Mouse (Mus musculus) hindbrain, embryonic 15.5 days (tissue): ENCODE data around the gene Olfr522. TPM values are rescaled to one million over a fixed set of nuclear protein-coding genes. Genes with fewer than 3 reads are reported as not detected.

Experiments
- ATAC-seq: fragments of 200-750 bp; cut with Nextera tagmentation; 2 replicates; pipeline ENCODE4 v1.8.0; 2017; ENCODE audit warnings: low read depth, moderate number of reproducible peaks, moderate TSS enrichment; ENCODE audit not compliant: low FRiP score
- H3K27ac ChIP-seq: fragments of 300-500 bp; sonication (generic); replicated peaks from 2 replicates; pipeline ENCODE4 v1.5.1; 2015; ENCODE audit warnings: mild to moderate bottlenecking, inconsistent platforms
- H3K27me3 ChIP-seq: fragments of 300-500 bp; sonication (generic); 2 replicates; pipeline ENCODE4 v1.6.1; 2015; ENCODE audit warnings: control low read depth, inconsistent platforms
- H3K36me3 ChIP-seq: fragments of 300-500 bp; sonication (generic); 2 replicates; pipeline ENCODE4 v1.6.1; 2015; ENCODE audit warnings: control low read depth, inconsistent platforms
- H3K4me1 ChIP-seq: fragments of 300-500 bp; sonication (generic); replicated peaks from 2 replicates; pipeline ENCODE4 v1.6.1; 2015; ENCODE audit warnings: control low read depth, inconsistent platforms
- H3K4me2 ChIP-seq: fragments of 300-500 bp; sonication (generic); 2 replicates; pipeline ENCODE4 v1.6.1; 2015; ENCODE audit warnings: moderate library complexity, mild to moderate bottlenecking, inconsistent platforms
- H3K4me3 ChIP-seq: fragments of 300-500 bp; sonication (generic); 2 replicates; pipeline ENCODE4 v1.5.1; 2015; ENCODE audit warnings: mild to moderate bottlenecking, inconsistent platforms
- H3K9ac ChIP-seq: fragments of 300-500 bp; sonication (generic); 2 replicates; pipeline ENCODE4 v1.6.1; 2015; ENCODE audit warnings: inconsistent platforms
- H3K9me3 ChIP-seq: fragments of 300-500 bp; sonication (generic); 2 replicates; pipeline ENCODE4 v1.6.1; 2016; ENCODE audit warnings: control low read depth, inconsistent platforms
- WGBS: fragments of 180-500 bp; shearing (Covaris S2); methylation state at CpG from one replicate; pipeline ENCODE4 v1.1.7; 2015; 5-methylcytosine and 5-hydroxymethylcytosine counted together
- polyA plus RNA-seq: library from polyadenylated mRNA; unstranded; fragments of >200 nt; fragmentation: Nextera tagmentation; extraction: Ambion mirVana; gene quantifications from 2 replicates; pipeline ENCODE4 v1.2.1, GENCODE M21; 2015

Olfr522 gene
- polyA plus RNA-seq, 1 experiment from 2014 or later = not detected

- Histone ChIP-seq H3K27me3 (no peaks in the 10 kb centered on the region), H3K4me1 (peaks cover 10% of the 10 kb centered on the region; the same call in 1 of the 2 replicates), H3K9me3 (no peaks in the 10 kb centered on the region), H3K4me2 (no peak overlapping the region), H3K27ac (no peak overlapping the region), H3K36me3 (0 out of 2 replicates have a peak, but pooled peaks cover 10% of the 10 kb centered on the region), H3K4me3 (no peak overlapping the region), H3K9ac (no peak overlapping the region)
- no peak for ATAC-seq
- WGBS = 81% methylated on average over 3 of the region's 3 CpGs
These were observed 37.6 kb downstream of the Olfr522 start for GRCm38 (mm10) chr7:140126934-140127333.

DNA sequence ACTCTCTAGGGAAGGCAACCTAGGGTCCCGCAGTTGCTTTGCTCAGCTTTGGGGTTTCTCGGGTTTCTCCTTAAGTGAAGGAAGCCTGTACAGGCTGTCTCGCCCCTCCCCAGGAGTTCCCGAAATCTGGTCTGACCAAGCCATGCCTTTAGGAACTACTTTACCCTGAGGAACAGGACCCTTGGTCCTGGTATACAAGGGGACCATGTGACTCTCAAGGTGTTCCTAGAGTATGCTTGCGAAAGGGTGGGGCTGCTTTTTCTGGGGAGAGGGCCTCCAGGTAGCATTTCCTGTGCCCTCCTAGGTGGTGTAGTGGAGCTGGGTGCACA lies 38.6 kb downstream of the Olfr522 start:
- peak overlapping the region; percentile 55 for H3K4me3 ChIP-seq
- no peak overlapping the region for H3K27ac ChIP-seq
- H3K9me3 ChIP-seq = no peaks in the 10 kb centered on the region
- no peaks in the 10 kb centered on the region for H3K27me3 ChIP-seq
- H3K4me2 ChIP-seq = peak overlapping the region; percentile 76
- peaks cover 10% of the 10 kb centered on the region; the same call in 1 of the 2 replicates for H3K4me1 ChIP-seq
- no peak for ATAC-seq
- 0 out of 2 replicates have a peak, but pooled peaks cover 10% of the 10 kb centered on the region for H3K36me3 ChIP-seq
- 13% methylated on average over 5 of the region's 5 CpGs for WGBS
- peak overlapping the region; percentile 61 for H3K9ac ChIP-seq

DNA sequence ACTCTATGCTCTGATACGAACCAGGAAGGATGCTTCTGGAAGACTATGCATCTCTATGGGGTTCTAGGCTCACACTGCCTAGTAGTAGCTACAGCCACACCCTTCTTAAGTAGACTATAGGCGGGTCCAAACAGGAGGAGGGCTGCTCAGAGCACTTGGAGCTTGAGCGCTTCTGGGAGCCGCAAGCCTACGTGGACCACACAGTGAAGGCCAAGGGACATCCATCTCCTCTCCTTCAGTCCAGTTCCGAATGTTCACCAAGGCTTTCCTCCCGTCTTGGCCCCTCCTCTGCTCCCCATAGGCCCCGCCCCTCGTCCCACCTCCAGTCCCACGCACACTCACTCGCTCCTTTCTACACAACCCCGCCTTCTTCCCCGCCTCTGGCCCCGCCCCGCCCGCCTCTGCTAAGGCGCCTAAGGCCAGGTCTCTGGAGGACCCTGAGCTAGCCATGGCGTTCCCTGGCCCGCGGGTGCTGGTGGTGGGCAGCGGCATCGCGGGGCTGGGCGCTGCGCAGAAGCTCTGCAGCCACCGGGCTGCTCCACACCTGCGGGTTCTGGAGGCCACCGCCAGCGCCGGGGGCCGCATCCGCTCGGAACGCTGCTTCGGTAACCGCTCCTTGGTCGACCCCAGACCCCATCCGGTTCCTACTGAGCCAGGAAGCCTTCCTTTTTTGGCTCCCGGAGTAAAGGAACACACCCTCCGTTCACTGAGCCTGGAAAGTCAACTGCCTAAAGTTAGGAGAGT lies 39.1 kb downstream of the Olfr522 start:
- Histone ChIP-seq H3K36me3 (0 out of 2 replicates have a peak, but pooled peaks cover 6% of the 10 kb centered on the region), H3K27me3 (no peaks in the 10 kb centered on the region), H3K9me3 (no peaks in the 10 kb centered on the region), H3K27ac (0 out of 2 replicates have a peak overlapping the region, but pooled peaks have one; percentile 6), H3K4me2 (peak overlapping the region; percentile 76), H3K4me3 (peak overlapping the region; percentile 55), H3K4me1 (peaks cover 10% of the 10 kb centered on the region; the same call in 1 of the 2 replicates), H3K9ac (peak overlapping the region; percentile 61)
- WGBS = 2% methylated on average over 40 of the region's 40 CpGs
- ATAC-seq = peak; percentile 97

GRCm38 (mm10) chr7:140124382-140124781 lies 40.2 kb downstream of the Olfr522 start:
- Histone ChIP-seq H3K4me3 (no peak overlapping the region), H3K27ac (no peak overlapping the region), H3K27me3 (no peaks in the 10 kb centered on the region), H3K36me3 (no peaks in the 10 kb centered on the region), H3K4me1 (peaks cover 10% of the 10 kb centered on the region; the same call in 1 of the 2 replicates), H3K9ac (no peak overlapping the region), H3K9me3 (no peaks in the 10 kb centered on the region), H3K4me2 (no peak overlapping the region)
- WGBS = 93% methylated on average over 1 of the region's 1 CpGs
- no peak for ATAC-seq

- no peaks in the 10 kb centered on the region for H3K36me3 ChIP-seq
- no peak overlapping the region for H3K4me2 ChIP-seq
- no peaks in the 10 kb centered on the region for H3K27me3 ChIP-seq
- WGBS = 41% methylated on average over 4 of the region's 4 CpGs
- H3K27ac ChIP-seq = no peak overlapping the region
- peaks cover 10% of the 10 kb centered on the region; the same call in 1 of the 2 replicates for H3K4me1 ChIP-seq
- no peak for ATAC-seq
- H3K9me3 ChIP-seq = no peaks in the 10 kb centered on the region
- H3K4me3 ChIP-seq = no peak overlapping the region
- H3K9ac ChIP-seq = no peak overlapping the region
These were observed 41.8 kb downstream of the Olfr522 start for GRCm38 (mm10) chr7:140122765-140123164.

- Histone ChIP-seq H3K36me3 (no peaks in the 10 kb centered on the region), H3K4me2 (no peak overlapping the region), H3K4me3 (no peak overlapping the region), H3K27ac (no peak overlapping the region), H3K9ac (no peak overlapping the region), H3K4me1 (peaks cover 20% of the 10 kb centered on the region), H3K9me3 (no peaks in the 10 kb centered on the region), H3K27me3 (no peaks in the 10 kb centered on the region)
- WGBS = 71% methylated on average over 13 of the region's 13 CpGs
- ATAC-seq = no peak
These were observed 43.1 kb downstream of the Olfr522 start for GRCm38 (mm10) chr7:140121338-140121910.

- H3K27me3 ChIP-seq = no peaks in the 10 kb centered on the region
- H3K4me3 ChIP-seq = no peak overlapping the region
- H3K36me3 ChIP-seq = no peaks in the 10 kb centered on the region
- H3K27ac ChIP-seq = no peak overlapping the region
- no peaks in the 10 kb centered on the region for H3K9me3 ChIP-seq
- H3K4me2 ChIP-seq = no peak overlapping the region
- no peak overlapping the region for H3K9ac ChIP-seq
- no peak for ATAC-seq
- H3K4me1 ChIP-seq = peaks cover 19% of the 10 kb centered on the region
- 87% methylated on average over 2 of the region's 2 CpGs for WGBS
These were observed 44.1 kb downstream of the Olfr522 start for GRCm38 (mm10) chr7:140120484-140120883.

- no peaks in the 10 kb centered on the region for H3K9me3 ChIP-seq
- no peaks in the 10 kb centered on the region for H3K27me3 ChIP-seq
- peaks cover 9% of the 10 kb centered on the region for H3K36me3 ChIP-seq
- 4% methylated on average over 28 of the region's 28 CpGs for WGBS
- peak within 1 kb of the TSS; percentile 90 for H3K9ac ChIP-seq
- peak within 1 kb of the TSS; percentile 90 for H3K4me3 ChIP-seq
- ATAC-seq = peak; percentile 94
- H3K4me2 ChIP-seq = peak within 1 kb of the TSS; percentile 83
- peak within 1 kb of the TSS; percentile 91 for H3K27ac ChIP-seq
- peaks cover 16% of the 10 kb centered on the region for H3K4me1 ChIP-seq
These were observed 48.1 kb downstream of the Olfr522 start, which contains the start of gene Echs1 for GRCm38 (mm10) chr7:140116329-140117054. Gene Echs1, minus strand, starts transcription at chr7:140116476.

DNA sequence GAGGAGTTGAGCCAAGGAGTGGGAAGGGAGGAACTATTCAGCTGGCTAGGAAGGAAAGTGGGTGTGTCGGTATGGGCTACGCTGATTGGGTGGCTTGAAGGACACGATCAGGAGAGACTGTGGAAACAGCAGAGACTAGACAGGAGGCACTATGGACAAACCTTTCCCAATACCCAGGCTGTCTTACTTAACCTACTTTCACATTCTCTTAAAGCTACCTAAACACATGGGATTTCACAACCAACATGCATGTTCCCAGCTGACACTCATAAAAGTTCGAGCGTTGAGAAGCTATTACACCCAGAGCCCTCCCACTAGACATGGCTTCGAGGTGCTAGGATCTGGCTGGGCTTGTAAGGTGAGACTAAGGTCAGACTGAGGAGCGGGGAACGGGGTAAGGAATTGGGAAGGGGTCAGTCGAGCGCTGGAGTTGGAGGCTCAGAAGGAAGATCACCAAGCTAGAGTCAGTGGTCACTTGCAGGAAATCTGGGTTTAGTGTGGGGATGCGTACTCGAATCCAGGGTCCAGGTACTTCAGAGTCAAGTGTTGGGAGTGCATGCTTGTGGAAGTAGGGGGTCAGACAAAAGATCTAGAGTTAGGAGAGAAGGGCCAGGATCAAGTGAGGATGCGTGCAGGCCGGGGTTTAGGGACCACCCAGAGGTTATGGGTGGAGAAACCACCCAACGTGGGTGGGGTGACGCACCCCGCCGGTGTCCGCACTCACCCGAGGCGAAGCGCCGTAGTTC lies 48.8 kb downstream of the Olfr522 start, which contains the start of gene Paox:
Paox (plus strand) TSS at position 217 of the 746 bp plus-strand sequence.
- peak within 1 kb of the TSS; percentile 90 for H3K4me3 ChIP-seq
- H3K36me3 ChIP-seq = peaks cover 15% of the 10 kb centered on the region
- WGBS = 4% methylated on average over 23 of the region's 23 CpGs
- H3K27ac ChIP-seq = peak within 1 kb of the TSS; percentile 91
- peak within 1 kb of the TSS; percentile 90 for H3K9ac ChIP-seq
- no peaks in the 10 kb centered on the region for H3K27me3 ChIP-seq
- H3K4me2 ChIP-seq = peak within 1 kb of the TSS; percentile 83
- ATAC-seq = peak; percentile 69
- no peaks in the 10 kb centered on the region for H3K9me3 ChIP-seq
- peaks cover 16% of the 10 kb centered on the region for H3K4me1 ChIP-seq

DNA sequence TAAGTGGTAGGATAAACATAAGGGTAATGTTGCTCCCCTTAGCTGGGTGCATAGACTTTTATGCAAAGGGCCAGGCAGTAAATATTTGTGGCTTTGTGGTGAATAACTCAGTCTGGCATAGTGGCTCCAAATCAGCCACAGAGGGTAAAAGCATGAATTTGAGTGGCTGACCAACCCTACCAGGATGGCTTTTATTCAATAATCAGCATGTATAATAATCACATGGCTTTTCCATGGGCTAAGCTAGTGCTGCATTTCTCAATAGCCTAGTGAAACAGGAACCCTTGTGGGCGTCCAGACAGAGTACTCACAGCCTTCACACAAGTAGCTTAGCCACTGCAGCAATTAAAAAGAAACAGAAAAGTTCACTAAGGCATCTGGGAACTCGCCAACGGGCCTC lies 52.6 kb downstream of the Olfr522 start:
- Histone ChIP-seq H3K9me3 (no peaks in the 10 kb centered on the region), H3K4me3 (no peak overlapping the region), H3K36me3 (peaks cover 52% of the 10 kb centered on the region), H3K4me2 (no peak overlapping the region), H3K9ac (no peak overlapping the region), H3K27ac (no peak overlapping the region), H3K4me1 (peaks cover 10% of the 10 kb centered on the region; the same call in 1 of the 2 replicates), H3K27me3 (no peaks in the 10 kb centered on the region)
- no peak for ATAC-seq
- 53% methylated on average over 3 of the region's 3 CpGs for WGBS
